Mouse (Mus musculus) liver, postnatal 0 days (tissue): ENCODE results near the gene Troap.

ENCODE experiments used
- CTCF ChIP-seq: sonication (generic); IDR thresholded peaks from 2 replicates; pipeline ENCODE4 v1.5.1; 2016; ENCODE audit warnings: antibody characterized with exemption, low read depth
- EP300 ChIP-seq: IDR thresholded peaks from 2 replicates; pipeline ENCODE4 v1.6.1; 2016; ENCODE audit warnings: antibody characterized with exemption, low read depth, mild to moderate bottlenecking

GRCm38 (mm10) chr15:99111139-99111538, 36.8 kb downstream of the Troap start:
- TF ChIP-seq CTCF (no peak), EP300 (no peak)
